In genomic region chr13:24647444-24647843, GRCm38 (mm10) we compare ENCODE assay signal across 18 mouse cellular contexts.
"Had no signal": no experiment of that assay in that cellular context is flagged by ENCODE, and none has a peak within 500 bp of the region (broad histone marks: within the 10 kb centered on the region; RNA-seq: fewer than 3 reads in every experiment).

No protein-coding gene starts in this region.

- H3K27ac ChIP-seq: kidney, embryonic 15.5 days; liver, embryonic 14.5 days; macrophage; neural tube, embryonic 12.5 days; stomach, postnatal 0 days had no signal

- DNase-seq: kidney, adult 11 months; kidney, adult 8-10 months; kidney, postnatal 10 days; kidney, postnatal 36 days; liver, postnatal 0 days; lung, embryonic 14.5 days; right cerebral cortex, postnatal 4 days; thymus, adult 2 months; thymus, postnatal 14 days; thymus, postnatal 4 days had no signal

- ATAC-seq: liver, postnatal 0 days; lung, postnatal 0 days had no signal

- H3K4me3 ChIP-seq: kidney, embryonic 15.5 days; midbrain, embryonic 12.5 days; midbrain, embryonic 15.5 days; neural tube, embryonic 12.5 days had no signal

- H3K4me1 ChIP-seq: kidney, embryonic 15.5 days; neural tube, embryonic 12.5 days had no signal
